Mouse (Mus musculus) lung, postnatal 10 days (tissue): ENCODE data around the gene Cx3cl1.

ENCODE experiments used
- DNase-seq: peaks from one replicate; pipeline ENCODE4 v3.0.0; 2021

Gene Cx3cl1

GRCm38 (mm10) chr8:94774601-94775000, 2.8 kb downstream of the Cx3cl1 start:
- DNase-seq, result no peak

- DNase-seq, result no peak
Measured at GRCm38 (mm10) chr8:94776346-94776745, 4.5 kb downstream of the Cx3cl1 start.

GRCm38 (mm10) chr8:94778036-94778435, 6.2 kb downstream of the Cx3cl1 start:
- peak; percentile 42 for DNase-seq

- DNase-seq, result peak; percentile 69
Measured at GRCm38 (mm10) chr8:94778473-94778872, 6.7 kb downstream of the Cx3cl1 start.

GRCm38 (mm10) chr8:94778895-94779533, 7.2 kb downstream of the Cx3cl1 start:
- no peak for DNase-seq

- no peak for DNase-seq
Measured at GRCm38 (mm10) chr8:94779534-94780294, 7.9 kb downstream of the Cx3cl1 start.

GRCm38 (mm10) chr8:94780491-94781154, 8.8 kb downstream of the Cx3cl1 start:
- no peak for DNase-seq

- DNase-seq, result no peak
Measured at GRCm38 (mm10) chr8:94781155-94781837, 9.5 kb downstream of the Cx3cl1 start.

- no peak for DNase-seq
Measured at GRCm38 (mm10) chr8:94781838-94782235, 10.0 kb downstream of the Cx3cl1 start.

GRCm38 (mm10) chr8:94783890-94784289, 12.1 kb downstream of the Cx3cl1 start:
- DNase-seq, result no peak

- DNase-seq, result peak; percentile 71
Measured at GRCm38 (mm10) chr8:94785247-94785985, 13.6 kb downstream of the Cx3cl1 start.

GRCm38 (mm10) chr8:94785995-94786595, 14.3 kb downstream of the Cx3cl1 start:
- DNase-seq, result no peak

- peak; percentile 44 for DNase-seq
Measured at GRCm38 (mm10) chr8:94787524-94788501, 16.0 kb downstream of the Cx3cl1 start.

GRCm38 (mm10) chr8:94789256-94789955, 17.6 kb downstream of the Cx3cl1 start:
- no peak for DNase-seq

- DNase-seq, result no peak
Measured at GRCm38 (mm10) chr8:94794368-94794767, 22.6 kb downstream of the Cx3cl1 start.

- no peak for DNase-seq
Measured at GRCm38 (mm10) chr8:94794782-94795181, 23.0 kb downstream of the Cx3cl1 start.

- peak; percentile 52 for DNase-seq
Measured at GRCm38 (mm10) chr8:94800278-94800968, 28.6 kb downstream of the Cx3cl1 start.

- DNase-seq, result peak; percentile 75
Measured at GRCm38 (mm10) chr8:94801293-94802095, 29.7 kb downstream of the Cx3cl1 start.

- no peak for DNase-seq
Measured at GRCm38 (mm10) chr8:94802375-94802774, 30.6 kb downstream of the Cx3cl1 start.
